Mouse (Mus musculus) testis, adult 2 months (tissue): ENCODE results near the gene Bhlhe41.

Experiments
- CTCF ChIP-seq: fragments of 200-500 bp; IDR thresholded peaks from 2 replicates; pipeline ENCODE4 v1.5.1; 2012; ENCODE audit warnings: low read depth, mild to moderate bottlenecking, inconsistent platforms, low read length, moderate library complexity; ENCODE audit not compliant: control insufficient read depth, insufficient read depth, insufficient replicate concordance
- POLR2A ChIP-seq: fragments of 200-500 bp; IDR thresholded peaks from 2 replicates; pipeline ENCODE4 v1.6.1; 2012; ENCODE audit warnings: low read depth, mild to moderate bottlenecking, inconsistent platforms, low read length, moderate library complexity; ENCODE audit not compliant: control insufficient read depth

DNA sequence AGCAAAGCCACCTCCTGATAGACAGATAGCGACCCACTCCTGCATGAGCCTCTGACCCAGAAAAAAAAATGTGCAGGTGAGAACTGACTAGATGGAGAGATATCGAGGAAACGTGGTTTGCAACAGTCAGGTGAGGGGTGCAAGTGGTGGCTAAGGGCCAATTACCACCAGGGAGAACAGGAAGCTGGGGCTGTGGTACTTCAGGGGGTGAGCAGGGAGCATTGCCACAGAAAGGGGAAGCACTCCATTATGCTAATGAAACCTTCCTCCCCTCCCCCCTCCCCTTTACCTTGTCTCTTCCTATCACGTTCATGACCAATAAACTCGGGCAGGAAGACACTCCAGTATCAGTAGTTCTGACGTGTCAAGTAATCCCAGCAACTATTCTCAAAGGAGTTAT, 30.0 kb downstream of the Bhlhe41 start:
- TF ChIP-seq CTCF (no peak), POLR2A (no peak)
